Mouse (Mus musculus): Measurements from ENCODE around the gene Rbp4. TPM values are rescaled to one million over a fixed set of nuclear protein-coding genes. Genes with fewer than 3 reads are reported as not detected.

Rbp4 gene
- polyA plus RNA-seq, 1 experiment: 0.76 TPM

DNA sequence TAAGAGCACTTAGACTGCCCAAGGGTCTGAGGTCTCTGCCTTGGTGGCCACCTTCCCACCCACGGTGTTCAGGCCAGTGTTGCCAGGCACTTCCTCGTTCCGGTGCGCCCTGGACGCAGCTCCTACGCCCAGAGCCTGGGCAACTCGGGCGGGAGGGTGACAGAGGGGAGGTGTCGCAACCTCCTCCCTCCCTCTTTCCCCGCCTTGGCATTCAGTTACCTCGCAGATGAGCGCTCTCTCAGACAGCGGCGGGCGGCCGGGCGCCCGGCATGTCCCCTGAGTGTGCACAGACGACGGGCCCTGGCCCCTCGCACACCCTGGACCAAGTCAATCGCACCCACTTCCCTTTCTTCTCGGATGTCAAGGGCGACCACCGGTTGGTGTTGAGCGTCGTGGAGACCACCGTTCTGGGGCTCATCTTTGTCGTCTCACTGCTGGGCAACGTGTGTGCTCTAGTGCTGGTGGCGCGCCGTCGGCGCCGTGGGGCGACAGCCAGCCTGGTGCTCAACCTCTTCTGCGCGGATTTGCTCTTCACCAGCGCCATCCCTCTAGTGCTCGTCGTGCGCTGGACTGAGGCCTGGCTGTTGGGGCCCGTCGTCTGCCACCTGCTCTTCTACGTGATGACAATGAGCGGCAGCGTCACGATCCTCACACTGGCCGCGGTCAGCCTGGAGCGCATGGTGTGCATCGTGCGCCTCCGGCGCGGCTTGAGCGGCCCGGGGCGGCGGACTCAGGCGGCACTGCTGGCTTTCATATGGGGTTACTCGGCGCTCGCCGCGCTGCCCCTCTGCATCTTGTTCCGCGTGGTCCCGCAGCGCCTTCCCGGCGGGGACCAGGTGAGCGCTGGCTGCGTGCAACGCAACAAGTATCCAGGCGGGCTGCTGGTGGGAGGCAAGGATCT, 28.0 kb downstream of the Rbp4 start, which contains the start of gene Ffar4:
TSS of gene Ffar4 (plus strand) at position 214 of the 901 bp plus-strand sequence.
- no peak within 1 kb of the TSS for H3K4me3 ChIP-seq (ENCODE audit: insufficient read depth, low read length)
- H3K4me1 ChIP-seq (ENCODE audit: control insufficient read depth, insufficient read depth, low read length): no peaks in the 10 kb centered on the region
- no peak for TF ChIP-seq POLR2A (IDR thresholded peaks at IDR 0.05; ENCODE audit: low read depth, low read length)
- no peak for TF ChIP-seq CTCF (IDR thresholded peaks at IDR 0.05; ENCODE audit: borderline replicate concordance, insufficient read depth, low read length)
- no peak within 1 kb of the TSS for H3K27ac ChIP-seq (ENCODE audit: insufficient read depth, low read length)

DNA sequence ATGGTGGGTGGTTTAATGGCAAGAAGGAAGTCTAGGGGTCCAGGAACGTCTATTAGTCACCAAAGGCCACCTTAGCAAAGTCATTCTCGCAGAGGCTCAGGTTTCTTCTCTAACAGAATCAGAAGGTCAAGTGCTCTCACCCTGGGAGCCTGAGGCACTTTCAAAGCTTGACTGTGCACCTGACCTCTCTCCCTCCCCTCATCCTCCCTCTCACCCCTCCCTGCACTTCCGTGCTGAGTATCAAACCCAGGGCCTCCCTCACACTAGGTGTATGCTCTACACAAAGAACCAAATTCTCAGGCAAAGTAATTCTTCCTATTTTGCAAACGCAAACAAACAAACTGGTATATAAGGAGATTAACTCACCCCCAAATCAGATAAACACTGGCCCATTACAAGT, 28.9 kb downstream of the Rbp4 start:
- no peak overlapping the region for H3K27ac ChIP-seq (ENCODE audit: insufficient read depth, low read length)
- TF ChIP-seq CTCF (IDR thresholded peaks at IDR 0.05; ENCODE audit: borderline replicate concordance, insufficient read depth, low read length): no peak
- no peak for TF ChIP-seq POLR2A (IDR thresholded peaks at IDR 0.05; ENCODE audit: low read depth, low read length)
- no peaks in the 10 kb centered on the region for H3K4me1 ChIP-seq (ENCODE audit: control insufficient read depth, insufficient read depth, low read length)
- H3K4me3 ChIP-seq (ENCODE audit: insufficient read depth, low read length): no peak overlapping the region

DNA sequence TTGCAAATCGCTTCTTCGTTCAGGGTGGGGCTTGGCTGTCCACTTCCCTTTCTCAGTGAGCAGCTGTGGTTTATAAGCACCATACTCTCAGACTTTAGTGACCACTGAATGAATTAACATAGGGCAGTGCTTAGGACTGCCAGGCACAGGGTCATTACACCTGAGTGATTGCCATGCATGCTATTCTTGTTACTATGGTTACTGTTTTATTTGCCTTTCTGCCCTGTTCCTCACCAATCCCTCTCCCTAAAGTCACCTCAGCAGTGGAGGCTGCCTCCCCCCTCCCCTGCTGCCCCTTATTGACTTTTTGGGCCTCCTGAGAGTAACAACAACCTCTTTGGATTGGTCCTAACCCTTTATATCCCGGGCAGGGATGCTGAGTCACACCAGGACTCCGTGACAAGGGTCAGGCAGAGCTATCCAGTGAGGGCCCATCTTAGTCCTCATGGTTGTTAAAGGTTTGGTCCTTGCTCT, 33.5 kb downstream of the Rbp4 start:
- no peak overlapping the region for H3K4me3 ChIP-seq (ENCODE audit: insufficient read depth, low read length)
- no peaks in the 10 kb centered on the region for H3K4me1 ChIP-seq (ENCODE audit: control insufficient read depth, insufficient read depth, low read length)
- TF ChIP-seq POLR2A (IDR thresholded peaks at IDR 0.05; ENCODE audit: low read depth, low read length) (no peak), CTCF (IDR thresholded peaks at IDR 0.05; ENCODE audit: borderline replicate concordance, insufficient read depth, low read length) (no peak)
- no peak overlapping the region for H3K27ac ChIP-seq (ENCODE audit: insufficient read depth, low read length)

DNA sequence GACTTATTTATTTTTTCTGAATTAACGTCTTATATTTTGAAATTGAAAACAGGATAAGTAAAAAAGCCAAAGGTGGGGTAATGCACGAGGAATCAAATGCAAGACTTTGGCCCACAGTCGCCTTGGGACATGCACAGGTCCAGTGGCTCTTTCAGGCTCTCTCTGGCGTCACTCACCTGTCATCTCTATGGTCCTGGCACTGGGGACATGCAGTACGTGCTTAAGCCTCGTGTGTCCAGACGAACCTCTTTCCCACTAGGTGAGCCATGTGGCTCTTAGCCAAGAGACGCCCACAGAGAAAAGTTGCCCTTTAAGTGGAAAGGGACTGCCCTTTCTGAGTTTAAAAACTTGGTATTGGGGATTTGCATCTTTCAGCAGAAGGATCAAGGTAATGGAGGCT, 35.7 kb downstream of the Rbp4 start:
- Histone ChIP-seq H3K27ac (ENCODE audit: insufficient read depth, low read length) (no peak overlapping the region), H3K4me1 (ENCODE audit: control insufficient read depth, insufficient read depth, low read length) (no peaks in the 10 kb centered on the region), H3K4me3 (ENCODE audit: insufficient read depth, low read length) (no peak overlapping the region)
- no peak for TF ChIP-seq CTCF (IDR thresholded peaks at IDR 0.05; ENCODE audit: borderline replicate concordance, insufficient read depth, low read length)
- TF ChIP-seq POLR2A (IDR thresholded peaks at IDR 0.05; ENCODE audit: low read depth, low read length): no peak

DNA sequence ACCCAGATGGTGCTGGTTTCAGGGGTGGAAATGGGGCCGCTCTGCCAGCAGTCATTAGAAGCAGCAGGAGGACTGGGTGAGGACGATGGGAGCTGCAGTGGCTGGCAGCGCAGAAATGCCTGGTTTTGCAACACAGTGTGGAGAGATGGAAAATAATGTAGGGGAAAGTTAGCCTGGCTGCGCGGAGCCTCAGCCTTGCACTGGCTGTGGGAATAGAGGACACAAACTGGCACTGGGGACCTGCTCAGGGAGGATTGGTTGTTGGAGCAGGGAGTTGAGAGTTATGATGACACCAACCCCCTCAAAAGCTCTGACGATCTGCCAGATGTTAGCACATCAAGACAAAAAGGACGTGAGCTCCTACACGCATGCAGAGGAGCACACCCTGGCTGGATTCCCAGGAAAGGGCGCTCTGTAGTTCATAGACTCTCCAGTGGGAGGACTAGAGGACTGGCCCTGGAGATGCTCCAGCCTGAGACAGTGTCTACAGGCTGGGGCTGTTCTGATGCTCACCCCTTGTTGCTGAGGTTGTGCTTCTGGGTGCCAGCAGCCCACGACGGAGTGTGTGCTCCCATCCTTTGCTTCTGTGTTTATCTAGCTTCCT, 38.0 kb downstream of the Rbp4 start:
- H3K4me3 ChIP-seq (ENCODE audit: insufficient read depth, low read length): no peak overlapping the region
- TF ChIP-seq POLR2A (IDR thresholded peaks at IDR 0.05; ENCODE audit: low read depth, low read length) (no peak), CTCF (IDR thresholded peaks at IDR 0.05; ENCODE audit: borderline replicate concordance, insufficient read depth, low read length) (peak; percentile 32; the same call in 1 of the 2 replicates)
- H3K4me1 ChIP-seq (ENCODE audit: control insufficient read depth, insufficient read depth, low read length): peaks cover 8% of the 10 kb centered on the region
- H3K27ac ChIP-seq (ENCODE audit: insufficient read depth, low read length): no peak overlapping the region

DNA sequence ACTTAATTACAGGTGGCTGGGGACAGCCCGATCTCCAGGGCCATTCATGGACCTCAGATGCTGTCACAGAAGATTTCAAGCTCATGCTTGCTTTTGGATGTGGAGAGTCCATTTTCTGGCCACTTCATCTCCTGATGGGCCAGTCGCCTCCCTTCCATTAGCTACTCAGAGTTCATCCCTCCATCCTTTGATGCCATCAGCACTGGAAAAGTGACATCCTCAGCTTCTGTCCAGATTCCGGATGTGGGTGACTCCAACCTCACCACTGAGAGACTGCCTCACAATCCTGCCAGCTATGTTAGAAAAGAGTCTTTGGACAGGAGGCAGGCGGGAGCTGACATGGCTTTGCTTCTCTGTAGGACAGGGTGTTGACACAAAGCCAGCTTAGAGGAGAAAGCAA, 39.2 kb downstream of the Rbp4 start:
- Histone ChIP-seq H3K4me1 (ENCODE audit: control insufficient read depth, insufficient read depth, low read length) (peaks cover 8% of the 10 kb centered on the region), H3K27ac (ENCODE audit: insufficient read depth, low read length) (no peak overlapping the region), H3K4me3 (ENCODE audit: insufficient read depth, low read length) (no peak overlapping the region)
- TF ChIP-seq POLR2A (IDR thresholded peaks at IDR 0.05; ENCODE audit: low read depth, low read length) (no peak), CTCF (IDR thresholded peaks at IDR 0.05; ENCODE audit: borderline replicate concordance, insufficient read depth, low read length) (no peak)

DNA sequence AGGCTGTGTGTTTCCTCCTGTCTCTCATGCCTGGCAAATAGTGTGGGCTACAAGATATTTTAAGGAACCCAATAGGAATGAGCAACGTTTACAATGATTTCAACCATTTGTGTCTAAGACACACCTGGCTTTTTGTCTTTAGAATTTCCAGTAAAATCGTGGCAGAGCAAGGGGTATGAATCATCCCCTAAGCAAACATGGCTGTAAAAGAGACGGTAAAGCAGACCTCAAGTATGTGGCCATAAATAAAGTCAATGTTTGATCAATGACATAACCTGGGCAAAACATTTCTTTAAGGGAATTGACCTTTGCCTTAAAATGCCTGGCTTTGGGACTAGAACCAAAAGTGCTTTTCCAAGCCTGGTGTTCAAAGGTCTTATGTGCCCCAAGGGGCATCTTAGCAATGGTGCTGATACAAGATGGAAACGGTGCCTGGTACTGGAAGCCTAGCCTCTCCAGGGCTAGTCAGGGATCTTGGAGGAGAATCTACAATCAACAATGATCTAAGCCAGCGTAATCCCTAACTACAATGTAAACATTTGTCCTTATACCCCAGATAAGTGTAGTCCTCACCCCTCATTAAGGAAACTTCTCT, 42.1 kb downstream of the Rbp4 start:
- Histone ChIP-seq H3K27ac (ENCODE audit: insufficient read depth, low read length) (no peak overlapping the region), H3K4me1 (ENCODE audit: control insufficient read depth, insufficient read depth, low read length) (peaks cover 8% of the 10 kb centered on the region), H3K4me3 (ENCODE audit: insufficient read depth, low read length) (no peak overlapping the region)
- TF ChIP-seq POLR2A (IDR thresholded peaks at IDR 0.05; ENCODE audit: low read depth, low read length): no peak
- no peak for TF ChIP-seq CTCF (IDR thresholded peaks at IDR 0.05; ENCODE audit: borderline replicate concordance, insufficient read depth, low read length)

DNA sequence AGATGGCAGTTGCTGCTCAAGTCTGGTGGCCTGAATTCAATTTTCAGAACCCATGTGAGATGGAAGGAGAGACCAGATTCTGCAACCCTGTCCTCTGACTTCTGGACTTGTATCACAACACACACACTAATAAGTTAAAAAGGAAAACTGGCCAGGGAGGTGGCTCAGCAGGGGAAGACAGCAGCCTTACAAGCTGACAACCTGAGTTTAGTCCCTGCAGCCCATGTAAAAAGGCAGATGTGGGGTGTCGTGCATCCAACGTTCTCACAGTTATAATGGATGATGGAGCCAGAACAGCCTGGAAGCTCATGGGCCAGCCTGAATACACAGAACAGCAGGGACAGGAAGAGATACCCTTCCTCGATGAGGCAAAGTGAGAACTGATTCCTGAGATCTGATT, 43.7 kb downstream of the Rbp4 start:
- H3K4me3 ChIP-seq (ENCODE audit: insufficient read depth, low read length): no peak overlapping the region
- H3K4me1 ChIP-seq (ENCODE audit: control insufficient read depth, insufficient read depth, low read length): peaks cover 8% of the 10 kb centered on the region
- TF ChIP-seq CTCF (IDR thresholded peaks at IDR 0.05; ENCODE audit: borderline replicate concordance, insufficient read depth, low read length) (no peak), POLR2A (IDR thresholded peaks at IDR 0.05; ENCODE audit: low read depth, low read length) (no peak)
- H3K27ac ChIP-seq (ENCODE audit: insufficient read depth, low read length): no peak overlapping the region

DNA sequence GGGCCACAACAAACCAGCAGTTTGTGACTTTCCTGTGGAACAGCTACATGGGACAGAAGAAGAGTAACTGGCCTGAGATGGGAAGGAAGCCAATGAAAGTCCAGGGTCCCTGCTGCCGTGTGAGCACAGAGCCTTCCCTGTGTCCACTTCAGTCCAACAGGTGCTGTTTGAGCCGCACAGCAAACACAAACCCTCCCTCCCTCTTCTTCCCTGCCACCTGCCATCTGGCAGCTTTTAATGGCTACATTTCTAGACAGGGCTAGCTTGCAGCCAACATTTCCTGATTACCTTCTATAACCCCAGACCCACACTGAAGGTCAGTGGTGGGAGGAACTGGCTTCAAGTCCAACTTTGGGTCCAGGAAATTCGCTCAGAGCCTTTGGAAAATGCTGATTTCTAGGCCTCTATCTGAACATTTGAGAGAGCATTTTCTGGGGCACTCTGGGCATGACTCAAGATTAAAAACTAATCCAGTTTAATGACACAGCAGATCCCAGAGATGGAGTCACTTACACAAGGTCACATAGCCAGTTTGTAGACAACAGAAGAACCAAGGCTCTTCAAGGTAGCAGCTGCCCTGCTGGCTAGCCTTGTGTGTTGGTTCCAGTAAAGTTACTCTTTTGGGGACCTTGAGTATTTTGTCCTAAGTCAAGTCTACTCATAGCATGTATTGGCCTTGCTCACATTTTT, 47.1 kb downstream of the Rbp4 start:
- Histone ChIP-seq H3K27ac (ENCODE audit: insufficient read depth, low read length) (no peak overlapping the region), H3K4me3 (ENCODE audit: insufficient read depth, low read length) (no peak overlapping the region), H3K4me1 (ENCODE audit: control insufficient read depth, insufficient read depth, low read length) (peaks cover 4% of the 10 kb centered on the region)
- TF ChIP-seq POLR2A (IDR thresholded peaks at IDR 0.05; ENCODE audit: low read depth, low read length) (no peak), CTCF (IDR thresholded peaks at IDR 0.05; ENCODE audit: borderline replicate concordance, insufficient read depth, low read length) (no peak)
